In the genomic region with DNA sequence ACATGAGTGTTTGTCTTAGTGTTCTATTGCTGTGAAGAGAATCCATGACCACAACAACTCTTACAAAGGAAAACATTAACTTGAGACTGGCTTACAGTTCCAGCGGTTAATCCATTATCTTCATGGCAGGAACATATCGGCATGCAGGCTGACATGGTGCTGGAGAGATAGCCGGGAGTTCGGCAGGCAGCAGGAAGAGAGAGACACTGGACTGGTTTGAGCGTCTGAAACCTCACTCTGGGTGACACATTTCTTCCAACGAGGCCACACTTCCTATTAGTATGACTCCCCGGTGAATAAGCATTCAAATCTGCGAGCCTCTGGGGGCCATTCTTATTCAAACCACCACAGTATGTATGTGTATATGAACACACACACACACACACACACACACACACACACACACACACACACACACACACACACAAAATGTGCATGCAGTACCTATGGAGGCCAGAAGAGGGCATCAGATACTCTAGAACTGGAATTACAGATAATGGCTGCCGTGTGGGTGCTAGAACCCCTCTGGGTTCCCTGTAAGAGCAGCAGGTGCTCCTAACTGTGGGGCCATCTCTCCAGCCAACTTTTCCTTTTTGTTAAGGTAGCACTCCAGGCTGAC, we compare ENCODE assay signal across 1 mouse cellular context.
A peak's percentile ranks its signal among the peaks of the same experiment; 100 is the strongest.
TF ChIP-seq lines count a peak whose summit lies in the region.

No protein-coding gene starts in this region.

TF ChIP-seq in CH12.LX, 34 proteins besides CTCF, POLR2A, EP300 and RAD21:
- no peak for TF ChIP-seq MXI1 (IDR thresholded peaks at IDR 0.05; ENCODE audit: low read depth, low read length)
- peak; percentile 60 for TF ChIP-seq SMC3 (IDR thresholded peaks at IDR 0.05; ENCODE audit: low read depth, low read length)
- peak; percentile 62; the same call in 1 of the 2 replicates for TF ChIP-seq ELF1 (IDR thresholded peaks at IDR 0.05; ENCODE audit: low read depth, low read length)
- no peak for TF ChIP-seq ZMIZ1 (IDR thresholded peaks at IDR 0.05; ENCODE audit: low read depth, low read length)
- no peak for TF ChIP-seq USF1 (IDR thresholded peaks at IDR 0.05; ENCODE audit: low read depth, low read length)
- 0 out of 2 replicates have a peak, but pooled peaks have one; percentile 11 for TF ChIP-seq UBTF (IDR thresholded peaks at IDR 0.05; ENCODE audit: low read depth, low read length)
- TF ChIP-seq SIN3A (IDR thresholded peaks at IDR 0.05; ENCODE audit: low read length): peak; percentile 71
- TF ChIP-seq JUN (IDR thresholded peaks at IDR 0.05; ENCODE audit: insufficient read depth, low read depth, low read length): peak; percentile 88
- peak; percentile 68; the same call in 1 of the 2 replicates for TF ChIP-seq CHD2 (IDR thresholded peaks at IDR 0.05; ENCODE audit: low read length)
- TF ChIP-seq MAFK (IDR thresholded peaks at IDR 0.05; ENCODE audit: insufficient replicate concordance, low read length): peak; percentile 69; the same call in 1 of the 2 replicates
- TF ChIP-seq E2F4 (IDR thresholded peaks at IDR 0.05; ENCODE audit: insufficient replicate concordance, low read depth, low read length): no peak
- TF ChIP-seq NELFE (IDR thresholded peaks at IDR 0.05; ENCODE audit: low read depth, low read length): no peak
- peak; percentile 74 for TF ChIP-seq MEF2A (IDR thresholded peaks at IDR 0.05; ENCODE audit: borderline replicate concordance, low read depth, low read length)
- peak; percentile 94 for TF ChIP-seq IRF4 (IDR thresholded peaks at IDR 0.05; ENCODE audit: low read depth, low read length)
- no peak for TF ChIP-seq POLR2AphosphoS2 (IDR thresholded peaks at IDR 0.05; ENCODE audit: low read depth, low read length)
- TF ChIP-seq BHLHE40 (IDR thresholded peaks at IDR 0.05; ENCODE audit: low read depth, low read length): peak; percentile 78
- no peak for TF ChIP-seq KAT2A (IDR thresholded peaks at IDR 0.05; ENCODE audit: insufficient replicate concordance, low read length)
- TF ChIP-seq USF2 (conservative IDR thresholded peaks at IDR 0.05; ENCODE audit: low read depth, low read length): no peak
- no peak for TF ChIP-seq PAX5 (IDR thresholded peaks at IDR 0.05; ENCODE audit: low read length)
- no peak for TF ChIP-seq GABPA (IDR thresholded peaks at IDR 0.05; ENCODE audit: insufficient replicate concordance, low read depth, low read length)
- TF ChIP-seq TCF12 (IDR thresholded peaks at IDR 0.05; ENCODE audit: low read depth, low read length): peak; percentile 83
- TF ChIP-seq HCFC1 (IDR thresholded peaks at IDR 0.05; ENCODE audit: low read depth, low read length): no peak
- peak; percentile 32; the same call in 1 of the 2 replicates for TF ChIP-seq ZNF384 (IDR thresholded peaks at IDR 0.05; ENCODE audit: low read depth, low read length)
- TF ChIP-seq MYC (IDR thresholded peaks at IDR 0.05; ENCODE audit: low read depth, low read length): 0 out of 2 replicates have a peak, but pooled peaks have one; percentile 40
- peak; percentile 85 for TF ChIP-seq ETS1 (conservative IDR thresholded peaks at IDR 0.05; ENCODE audit: low read depth, low read length)
- TF ChIP-seq JUND (conservative IDR thresholded peaks at IDR 0.05; ENCODE audit: low read depth, low read length): peak; percentile 77
- TF ChIP-seq MAZ (IDR thresholded peaks at IDR 0.05; ENCODE audit: low read depth, low read length): peak; percentile 84; the same call in 1 of the 2 replicates
- TF ChIP-seq NRF1 (IDR thresholded peaks at IDR 0.05; ENCODE audit: low read depth, low read length): no peak
- no peak for TF ChIP-seq CHD1 (IDR thresholded peaks at IDR 0.05; ENCODE audit: low read depth, low read length)
- TF ChIP-seq ZC3H11A (IDR thresholded peaks at IDR 0.05; ENCODE audit: low read depth, low read length): no peak
- 0 out of 2 replicates have a peak, but pooled peaks have one; percentile 31 for TF ChIP-seq RCOR1 (conservative IDR thresholded peaks at IDR 0.05; ENCODE audit: low read depth, low read length)
- peak; percentile 57; the same call in 1 of the 2 replicates for TF ChIP-seq TBP (conservative IDR thresholded peaks at IDR 0.05; ENCODE audit: low read depth, low read length)
- TF ChIP-seq ZKSCAN1 (IDR thresholded peaks at IDR 0.05; ENCODE audit: borderline replicate concordance, low read depth, low read length): no peak
- TF ChIP-seq MAX (IDR thresholded peaks at IDR 0.05; ENCODE audit: low read length): no peak; the same call in 1 of the 2 replicates
